Mouse (Mus musculus) layer of hippocampus, adult 6 months (tissue): Measurements from ENCODE around the gene Wnt2b. TPM values are rescaled to one million over a fixed set of nuclear protein-coding genes. Genes with fewer than 3 reads are reported as not detected.

ENCODE experiments used
- long read RNA-seq, 2 experiments: library from polyadenylated mRNA; unstranded; transcript quantifications; one replicate each; pipeline ENCODE4 v2.0.0; 2019 to 2020
- polyA plus RNA-seq: library from polyadenylated mRNA; unstranded; fragments of <200 nt; fragmentation: Nextera tagmentation; gene quantifications from 2 replicates; pipeline ENCODE4 v1.2.3, GENCODE M21; 2021

Wnt2b gene
- 0.19 TPM in 2 replicates for polyA plus RNA-seq
- long read RNA-seq, experiment 1: 0 reads
- long read RNA-seq, experiment 2, partial matches to known transcripts: 0 of 1 reads
- long read RNA-seq, experiment 2, other reads (novel, unspliced or antisense): 0 of 1 reads

GRCm38 (mm10) chr3:104961066-104962059 lies at the start of gene Wnt2b:
Gene Wnt2b, minus strand, starts transcription at chr3:104961921.

Other genes with a start within 250 kb of the Wnt2b start
- gene Ppm1j, start 180.9 kb downstream of the Wnt2b start, polyA plus RNA-seq: 0.29 and 0.64 TPM in 2 replicates
- gene Fam19a3, start 180.1 kb downstream of the Wnt2b start, polyA plus RNA-seq: not detected in 2 replicates
- gene Rhoc, start 173.5 kb downstream of the Wnt2b start, polyA plus RNA-seq: 20.0 and 24.7 TPM in 2 replicates
- 1.4 and 1.7 TPM in 2 replicates for gene Mov10, start 143.4 kb downstream of the Wnt2b start, polyA plus RNA-seq
- gene St7l, start 97.9 kb downstream of the Wnt2b start, polyA plus RNA-seq: 30.4 and 31.4 TPM in 2 replicates
- 24.0 and 25.2 TPM in 2 replicates for gene Capza1, start 97.4 kb downstream of the Wnt2b start, polyA plus RNA-seq
- gene Cttnbp2nl, start 91.2 kb upstream of the Wnt2b start, polyA plus RNA-seq: 5.9 and 8.6 TPM in 2 replicates
- not detected in 2 replicates for gene 4930564D02Rik, start 104.9 kb upstream of the Wnt2b start, polyA plus RNA-seq